Mouse (Mus musculus) effector memory CD4-positive, alpha-beta T cell, adult 7 months (primary cell): ENCODE results near the gene Olfr1158. TPM values are rescaled to one million over a fixed set of nuclear protein-coding genes. Genes with fewer than 3 reads are reported as not detected.

Experiments used
- polyA plus RNA-seq: library from polyadenylated mRNA; unstranded; fragments of 100-300 nt; shearing (Covaris generic); gene quantifications from one replicate; pipeline ENCODE4 v1.2.1, GENCODE M21; 2017

Gene Olfr1158
- not detected for polyA plus RNA-seq

GRCm38 (mm10) chr2:87989813-87990212 is at the start of gene Olfr1158:
Gene Olfr1158, plus strand, starts transcription at chr2:87990113.

GRCm38 (mm10) chr2:87945037-87945436 is 44.9 kb upstream of the Olfr1158 start, which contains the start of gene Olfr1155:
Gene Olfr1155, minus strand, starts transcription at chr2:87945137.

DNA sequence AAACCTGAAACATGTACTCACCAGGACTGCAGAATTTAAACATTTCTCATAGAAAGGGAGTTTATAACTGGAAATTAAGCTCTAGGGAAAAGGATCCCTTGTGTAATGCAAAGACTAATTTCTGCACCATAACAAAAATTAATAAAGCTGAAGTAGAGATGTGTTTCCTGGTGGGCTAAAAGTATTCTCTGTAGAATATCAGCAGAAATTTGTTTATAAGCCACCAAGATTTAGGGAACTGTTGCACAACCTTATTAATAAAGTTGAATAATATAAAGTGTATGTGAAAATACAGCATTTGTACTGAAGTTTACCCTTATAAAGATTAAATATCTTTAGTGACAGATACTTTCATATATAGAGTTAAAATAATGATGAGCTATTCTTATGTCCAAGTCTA is 36.9 kb upstream of the Olfr1158 start, which contains the start of gene Olfr1156:
Gene Olfr1156, minus strand, starts transcription at position 101 of the 400 bp plus-strand sequence.

DNA sequence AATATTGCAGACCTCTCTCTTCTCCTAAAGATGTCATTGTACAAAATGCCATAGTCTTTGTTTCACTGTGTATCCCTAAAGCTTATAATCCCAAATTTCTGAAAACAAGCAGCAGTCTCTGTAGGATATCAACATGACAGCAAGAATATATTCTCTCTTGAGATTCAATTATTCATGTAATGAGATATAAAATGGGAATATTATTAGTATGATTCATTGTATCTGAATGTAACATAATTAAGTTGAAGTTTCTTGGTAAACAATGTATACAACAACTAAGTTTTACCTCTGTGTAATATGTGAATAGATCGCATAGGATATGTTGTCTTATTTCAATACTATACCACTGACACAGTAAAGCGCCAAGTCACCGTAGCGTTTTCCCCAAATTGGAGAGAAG is 21.7 kb upstream of the Olfr1158 start, which contains the start of gene Olfr1157:
Gene Olfr1157, minus strand, starts transcription at position 101 of the 400 bp plus-strand sequence.

GRCm38 (mm10) chr2:87974563-87974962 is 15.3 kb upstream of the Olfr1158 start, which contains the start of gene Olfr74:
Gene Olfr74, minus strand, starts transcription at chr2:87974663.

DNA sequence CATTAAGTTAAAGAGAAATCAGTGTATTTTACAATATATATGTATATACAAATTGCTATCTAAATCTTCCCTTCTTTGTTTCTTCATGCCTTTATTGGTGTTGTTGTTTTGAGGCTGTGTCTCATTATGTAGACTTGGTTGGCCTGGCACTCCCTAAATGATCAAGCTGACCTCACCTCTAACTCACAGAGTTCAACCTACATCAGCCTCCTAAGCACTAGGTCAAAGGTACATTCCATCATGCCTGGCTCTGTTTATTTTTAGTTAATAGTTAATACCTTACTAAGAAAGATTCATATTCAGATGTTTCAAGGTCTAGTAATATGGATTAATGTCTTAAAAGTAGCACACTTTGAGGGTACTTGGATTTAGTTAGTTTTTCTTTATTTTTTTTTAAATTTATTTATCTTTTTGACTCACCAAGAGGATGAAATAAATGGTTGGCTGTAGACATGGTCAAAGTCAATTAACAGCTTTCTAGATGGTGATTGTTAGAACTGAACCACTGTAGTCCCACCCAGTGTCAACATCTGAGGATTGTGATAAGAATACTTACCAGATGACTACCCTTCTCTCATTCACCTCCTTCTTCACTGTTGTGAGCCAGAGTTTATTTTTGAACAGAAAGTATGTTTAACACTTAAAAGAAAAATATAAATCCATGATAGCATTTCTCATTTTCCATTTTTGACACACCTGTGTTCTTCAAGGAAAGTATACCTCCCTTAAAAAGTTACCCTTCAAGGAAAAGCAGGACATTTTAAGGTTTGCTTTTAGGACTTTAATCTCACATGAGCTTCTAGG is 17.8 kb downstream of the Olfr1158 start, which contains the start of gene Olfr1160:
Gene Olfr1160, minus strand, starts transcription at position 754 of the 804 bp plus-strand sequence.

DNA sequence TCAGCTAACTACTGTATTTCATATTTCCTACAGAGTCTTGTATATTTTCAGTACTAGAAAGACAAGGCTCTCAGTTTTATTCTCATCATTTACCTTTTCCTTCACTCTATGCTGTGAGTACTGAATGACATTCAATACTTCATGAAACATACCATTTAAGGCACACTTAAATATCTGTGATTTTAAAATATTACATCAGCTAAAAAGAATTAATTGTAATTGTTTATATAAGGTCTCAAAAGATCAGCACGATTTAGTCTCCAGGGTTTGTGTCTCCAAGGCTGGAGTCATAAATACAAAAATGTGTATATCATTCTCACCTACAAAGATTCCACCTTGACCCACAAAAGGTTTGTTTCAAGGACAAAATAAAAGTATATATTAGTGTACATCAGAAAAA is 32.6 kb downstream of the Olfr1158 start, which contains the start of gene Olfr1161:
Gene Olfr1161, plus strand, starts transcription at position 301 of the 400 bp plus-strand sequence.

DNA sequence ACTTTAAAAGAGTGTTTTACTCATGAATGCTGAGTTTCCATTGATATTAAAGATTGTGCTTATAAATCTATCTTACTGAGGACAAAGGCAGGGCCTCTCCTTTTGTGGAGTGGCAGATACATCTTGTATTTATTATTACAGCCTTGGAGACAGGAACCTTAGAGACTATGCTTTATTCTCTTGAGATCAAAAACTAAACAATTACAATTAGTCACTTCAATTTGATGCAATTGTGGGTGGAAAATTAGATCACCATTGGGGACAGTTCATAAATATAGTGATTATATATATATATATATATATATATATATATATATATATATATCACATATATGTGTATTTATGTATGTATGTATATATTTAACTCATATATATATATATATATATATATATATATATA is 47.7 kb downstream of the Olfr1158 start, which contains the start of gene Olfr73:
Gene Olfr73, minus strand, starts transcription at position 101 of the 400 bp plus-strand sequence.

Other genes starting within 250 kb of the Olfr1158 start
- not detected for gene Olfr1140, start 246.4 kb upstream of the Olfr1158 start, polyA plus RNA-seq
- gene Olfr1141, start 236.1 kb upstream of the Olfr1158 start, polyA plus RNA-seq, result not detected
- not detected for gene Olfr152, start 210.6 kb upstream of the Olfr1158 start, polyA plus RNA-seq
- not detected for gene Olfr1143, start 189.5 kb upstream of the Olfr1158 start, polyA plus RNA-seq
- gene Olfr1145, start 180.3 kb upstream of the Olfr1158 start, polyA plus RNA-seq, result not detected
- 0.28 TPM for gene Olfr1148, start 159.6 kb upstream of the Olfr1158 start, polyA plus RNA-seq
- gene Olfr1150-ps1, start 146.1 kb upstream of the Olfr1158 start, polyA plus RNA-seq, result not detected
- gene Olfr1151, start 134.3 kb upstream of the Olfr1158 start, polyA plus RNA-seq, result not detected
- gene Olfr1152, start 123.6 kb upstream of the Olfr1158 start, polyA plus RNA-seq, result 0.09 TPM
- gene Olfr1153, start 95.2 kb upstream of the Olfr1158 start, polyA plus RNA-seq, result not detected
- gene Olfr1154, start 84.9 kb upstream of the Olfr1158 start, polyA plus RNA-seq, result not detected
- gene Olfr1155, start 45.0 kb upstream of the Olfr1158 start, polyA plus RNA-seq, result not detected
- gene Olfr1156, start 37.0 kb upstream of the Olfr1158 start, polyA plus RNA-seq, result 0.20 TPM
- gene Olfr1157, start 21.8 kb upstream of the Olfr1158 start, polyA plus RNA-seq, result not detected
- gene Olfr74, start 15.4 kb upstream of the Olfr1158 start, polyA plus RNA-seq, result not detected
- 0.16 TPM for gene Olfr1160, start 18.2 kb downstream of the Olfr1158 start, polyA plus RNA-seq
- not detected for gene Olfr1161, start 32.7 kb downstream of the Olfr1158 start, polyA plus RNA-seq
- gene Olfr73, start 47.6 kb downstream of the Olfr1158 start, polyA plus RNA-seq, result not detected
- gene Olfr1162, start 61.0 kb downstream of the Olfr1158 start, polyA plus RNA-seq, result 0.10 TPM
- gene Olfr1163, start 81.7 kb downstream of the Olfr1158 start, polyA plus RNA-seq, result not detected
- not detected for gene Olfr1164, start 103.9 kb downstream of the Olfr1158 start, polyA plus RNA-seq
- not detected for gene Olfr1166, start 138.2 kb downstream of the Olfr1158 start, polyA plus RNA-seq
- not detected for gene Olfr1167, start 165.1 kb downstream of the Olfr1158 start, polyA plus RNA-seq
- not detected for gene Olfr1168, start 191.8 kb downstream of the Olfr1158 start, polyA plus RNA-seq
- gene Olfr1170, start 238.2 kb downstream of the Olfr1158 start, polyA plus RNA-seq, result not detected